Mouse (Mus musculus): ENCODE data around the gene Mum1.

The Mum1 gene

GRCm38 (mm10) chr10:80271186-80271843, 45.1 kb downstream of the Mum1 start:
- DNase-seq (ENCODE audit: low read depth): no peak

GRCm38 (mm10) chr10:80271870-80272585, 45.8 kb downstream of the Mum1 start:
- DNase-seq (ENCODE audit: low read depth): no peak

- no peak for DNase-seq (ENCODE audit: low read depth)
Observed at GRCm38 (mm10) chr10:80273847-80274246, 47.6 kb downstream of the Mum1 start.

GRCm38 (mm10) chr10:80276238-80276637, 50.0 kb downstream of the Mum1 start:
- DNase-seq (ENCODE audit: low read depth): no peak

GRCm38 (mm10) chr10:80278390-80278789, 52.2 kb downstream of the Mum1 start:
- no peak for DNase-seq (ENCODE audit: low read depth)

GRCm38 (mm10) chr10:80279273-80279672, 53.0 kb downstream of the Mum1 start:
- no peak for DNase-seq (ENCODE audit: low read depth)

- DNase-seq (ENCODE audit: low read depth): no peak
Observed at GRCm38 (mm10) chr10:80281304-80281703, 55.1 kb downstream of the Mum1 start.

- no peak for DNase-seq (ENCODE audit: low read depth)
Observed at GRCm38 (mm10) chr10:80281921-80282371, 55.7 kb downstream of the Mum1 start.

GRCm38 (mm10) chr10:80282481-80283441, 56.5 kb downstream of the Mum1 start:
- no peak for DNase-seq (ENCODE audit: low read depth)

- no peak for DNase-seq (ENCODE audit: low read depth)
Observed at GRCm38 (mm10) chr10:80285222-80286070, 59.2 kb downstream of the Mum1 start.

GRCm38 (mm10) chr10:80288097-80288496, 61.9 kb downstream of the Mum1 start:
- no peak for DNase-seq (ENCODE audit: low read depth)

- DNase-seq (ENCODE audit: low read depth): no peak
Observed at GRCm38 (mm10) chr10:80288657-80289056, 62.4 kb downstream of the Mum1 start.

GRCm38 (mm10) chr10:80292251-80293146, 66.3 kb downstream of the Mum1 start, which contains the start of gene Rps15:
Gene Rps15, plus strand, starts transcription at chr10:80292453.
- DNase-seq (ENCODE audit: low read depth): peak; percentile 94

GRCm38 (mm10) chr10:80293325-80293724, 67.1 kb downstream of the Mum1 start:
- no peak for DNase-seq (ENCODE audit: low read depth)
